Mouse (Mus musculus): ENCODE measurements around the gene Wipi1. TPM values are rescaled to one million over a fixed set of nuclear protein-coding genes. Genes with fewer than 3 reads are reported as not detected.

Gene Wipi1
- polyA plus RNA-seq (2017; shearing (Covaris generic)): 0.32 TPM

DNA sequence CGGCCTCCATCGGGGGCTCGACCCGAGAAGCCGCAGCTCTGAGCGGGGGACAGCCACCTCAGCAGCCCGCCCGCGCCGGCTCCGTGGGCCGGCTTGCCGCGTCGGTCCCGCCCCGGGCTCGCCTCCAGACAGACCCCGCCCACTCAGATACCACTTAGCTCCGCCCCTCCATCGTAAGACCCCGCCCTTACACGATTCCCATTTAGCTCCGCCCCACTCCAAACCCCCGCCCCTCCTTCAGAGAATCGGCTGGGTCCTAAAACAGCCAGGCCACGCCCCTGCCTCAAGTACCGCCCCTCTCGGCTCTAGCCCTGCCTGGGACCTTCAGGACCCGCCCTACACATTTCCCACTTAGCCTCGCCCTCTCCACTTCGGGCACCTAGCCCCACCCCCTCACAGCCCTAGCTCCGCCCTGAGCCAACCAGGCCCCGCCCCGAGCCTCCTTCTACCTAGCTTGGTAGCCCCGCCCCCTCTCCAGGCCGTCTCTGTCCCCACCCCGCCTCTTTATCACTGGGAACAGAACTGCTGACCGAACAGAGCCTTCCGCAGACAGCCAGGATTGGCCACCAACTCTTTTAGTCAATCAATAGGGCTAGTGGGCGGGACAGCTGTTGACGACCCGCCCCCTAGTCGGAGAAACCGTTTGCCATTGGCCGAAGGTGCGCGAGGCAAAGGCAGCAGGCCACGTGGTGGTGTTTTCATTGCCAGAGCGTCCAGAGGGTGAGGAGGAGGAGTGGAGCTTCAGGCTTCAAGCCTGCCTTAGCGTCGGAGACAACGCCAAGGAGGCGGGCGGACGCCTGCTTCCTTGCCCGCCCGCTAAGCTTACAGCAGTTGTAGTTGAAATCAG lies at the start of gene Wipi1:
Gene Wipi1 (minus strand): TSS at position 665 of the 847 bp plus-strand sequence.

GRCm38 (mm10) chr11:109649206-109649605 lies 37.4 kb upstream of the Wipi1 start, which contains the start of gene Prkar1a:
Prkar1a (plus strand) TSS chr11:109649405.

Other genes with a start within 250 kb of the Wipi1 start
- gene Gna13, start 249.1 kb downstream of the Wipi1 start, polyA plus RNA-seq (2017; shearing (Covaris generic)): 53.5 TPM
- 0.43 TPM for gene 9930022D16Rik, start 198.1 kb downstream of the Wipi1 start, polyA plus RNA-seq (2017; shearing (Covaris generic))
- 41.9 TPM for gene Amz2, start 186.0 kb downstream of the Wipi1 start, polyA plus RNA-seq (2017; shearing (Covaris generic))
- 2.2 TPM for gene Arsg, start 138.6 kb downstream of the Wipi1 start, polyA plus RNA-seq (2017; shearing (Covaris generic))
- 19.4 TPM for gene Slc16a6, start 138.4 kb downstream of the Wipi1 start, polyA plus RNA-seq (2017; shearing (Covaris generic))
- gene Prkar1a, start 37.4 kb upstream of the Wipi1 start, polyA plus RNA-seq (2017; shearing (Covaris generic)): 528 TPM
- 1.6 TPM for gene Fam20a, start 110.3 kb upstream of the Wipi1 start, polyA plus RNA-seq (2017; shearing (Covaris generic))
- gene 1700012B07Rik, start 216.1 kb upstream of the Wipi1 start, polyA plus RNA-seq (2017; shearing (Covaris generic)): 0.33 TPM